Mouse (Mus musculus): ENCODE results near the gene Gm5485. TPM values are rescaled to one million over a fixed set of nuclear protein-coding genes. Genes with fewer than 3 reads are reported as not detected.

Gene Gm5485
- polyA plus RNA-seq (2012; rRNA removed) = 15.0 and 15.6 TPM in 2 replicates

- 16% methylated on average over 1 of the region's 1 CpGs for WGBS
- DNase-seq (ENCODE audit: low read depth, low spot score) = no peak
Observed at GRCm38 (mm10) chr16:48412246-48412645, at the start of gene Gm5485. Gm5485 (minus strand) TSS chr16:48412416.

DNA sequence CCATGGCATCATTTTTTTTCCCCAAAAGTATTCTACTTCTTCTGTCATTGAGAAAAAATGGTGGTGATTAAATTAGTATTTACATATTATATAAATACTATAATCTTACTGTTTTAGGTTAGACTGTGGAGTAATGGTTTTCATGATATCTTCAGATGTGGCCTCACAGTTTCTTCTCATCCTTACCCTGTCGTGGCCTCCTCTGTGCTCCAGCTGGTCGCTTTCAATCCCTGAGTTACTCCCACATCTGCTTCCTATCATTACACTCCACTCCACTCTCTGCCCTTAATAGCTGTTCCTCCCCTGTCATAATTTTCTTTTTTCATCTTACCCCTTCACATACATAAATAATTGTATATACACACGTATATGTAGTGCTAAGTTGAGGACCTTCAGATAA, 41.0 kb upstream of the Gm5485 start:
- 77% methylated on average over 3 of the region's 3 CpGs for WGBS
- no peak for DNase-seq (ENCODE audit: low read depth, low spot score)

GRCm38 (mm10) chr16:48446161-48446925, 34.1 kb upstream of the Gm5485 start:
- WGBS = 80% methylated on average over 8 of the region's 8 CpGs
- DNase-seq (ENCODE audit: low read depth, low spot score) = no peak

DNA sequence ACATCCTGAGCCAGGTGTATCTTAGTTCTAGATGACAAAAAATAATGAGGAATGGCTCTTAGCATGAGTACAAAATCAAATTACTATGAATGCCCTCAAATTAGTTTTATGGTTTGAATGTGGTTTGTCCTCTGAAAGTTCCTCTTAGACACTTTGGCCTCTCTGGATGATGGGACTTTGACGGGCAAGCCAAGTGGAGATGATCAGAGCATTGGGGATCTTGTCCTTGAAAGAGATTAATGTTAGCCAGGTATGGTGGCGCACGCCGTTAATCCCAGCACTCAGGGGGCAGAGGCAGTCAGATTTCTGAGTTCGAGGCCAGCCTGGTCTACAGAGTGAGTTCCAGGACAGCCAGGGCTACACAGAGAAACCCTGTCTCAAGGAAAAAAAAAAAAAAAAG, 32.4 kb upstream of the Gm5485 start:
- WGBS = 97% methylated on average over 5 of the region's 5 CpGs
- no peak for DNase-seq (ENCODE audit: low read depth, low spot score)

GRCm38 (mm10) chr16:48437476-48437875, 25.3 kb upstream of the Gm5485 start:
- no peak for DNase-seq (ENCODE audit: low read depth, low spot score)

DNA sequence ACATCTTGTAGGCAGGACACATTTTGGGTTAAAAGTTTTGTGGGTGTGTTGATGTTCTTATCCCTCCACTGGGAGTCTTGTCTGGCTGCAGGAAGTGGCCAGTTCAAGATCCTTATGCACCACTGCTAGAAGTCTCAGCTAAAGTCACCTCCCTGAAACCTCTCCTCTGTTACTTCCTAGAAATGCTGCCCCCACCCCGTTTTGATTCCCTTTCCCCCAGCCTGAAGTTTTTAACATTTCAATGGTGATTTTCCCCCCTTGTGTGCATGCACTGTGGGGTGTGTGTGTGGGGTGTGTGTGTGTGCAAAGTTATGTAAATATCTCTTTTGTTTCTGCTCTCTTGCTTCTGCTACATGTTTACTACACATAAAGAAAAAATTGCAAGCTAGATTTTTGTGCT, 23.2 kb upstream of the Gm5485 start:
- DNase-seq (ENCODE audit: low read depth, low spot score) = no peak
- WGBS = 29% methylated on average over 1 of the region's 1 CpGs

GRCm38 (mm10) chr16:48431027-48431426, 18.8 kb upstream of the Gm5485 start, which contains the start of gene Morc1:
Morc1 (plus strand) TSS chr16:48431237.
- WGBS = 97% methylated on average over 15 of the region's 15 CpGs
- DNase-seq (ENCODE audit: low read depth, low spot score) = no peak

GRCm38 (mm10) chr16:48429427-48429826, 17.2 kb upstream of the Gm5485 start:
- WGBS = 88% methylated on average over 1 of the region's 1 CpGs
- no peak for DNase-seq (ENCODE audit: low read depth, low spot score)

- 53% methylated on average over 4 of the region's 4 CpGs for WGBS
- no peak for DNase-seq (ENCODE audit: low read depth, low spot score)
Observed at GRCm38 (mm10) chr16:48424069-48424468, 11.9 kb upstream of the Gm5485 start.

DNA sequence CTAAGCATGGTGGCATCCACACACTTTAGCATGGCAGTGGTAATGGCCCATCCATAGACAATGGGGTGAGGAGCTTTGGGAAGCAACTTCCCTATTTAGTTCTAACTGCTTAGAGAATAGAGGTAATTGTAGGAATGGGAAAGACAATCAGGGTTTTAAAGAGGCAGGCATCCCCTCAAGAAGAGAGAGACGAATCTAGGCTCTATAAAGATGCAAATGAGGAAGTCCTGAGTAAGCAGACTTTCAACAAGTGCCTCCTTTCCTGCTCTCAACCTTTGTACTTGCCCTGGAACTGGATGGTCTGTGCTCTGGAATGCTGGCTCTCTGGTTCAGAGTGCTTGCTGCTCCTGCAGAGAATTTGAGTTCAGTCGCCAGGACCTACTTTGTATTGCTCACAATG, 10.3 kb upstream of the Gm5485 start:
- no peak for DNase-seq (ENCODE audit: low read depth, low spot score)

DNA sequence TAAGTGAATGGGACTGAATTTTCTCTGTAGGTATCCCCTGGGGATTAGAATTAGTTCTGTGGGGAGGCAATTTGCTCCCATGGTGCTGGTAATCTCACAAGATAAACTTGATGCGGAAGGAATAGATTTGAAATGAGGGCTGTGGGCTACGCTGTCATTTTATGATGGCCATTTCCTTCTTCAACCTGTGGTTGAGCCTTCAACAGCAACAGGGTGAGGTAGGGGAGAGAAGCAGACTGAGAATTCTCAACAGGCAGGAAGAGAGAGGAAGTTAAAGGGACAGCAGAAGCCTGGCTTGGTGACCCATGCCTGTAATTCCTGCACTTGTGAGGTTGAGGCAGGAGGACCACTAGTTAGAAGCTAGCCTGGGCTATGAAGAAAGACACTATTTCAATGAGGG, 6.8 kb upstream of the Gm5485 start:
- DNase-seq (ENCODE audit: low read depth, low spot score) = no peak
- 37% methylated on average over 2 of the region's 2 CpGs for WGBS

More for the DNA sequence above, 10.3 kb upstream of the Gm5485 start:
- WGBS = 21% methylated on average over 2 of the region's 2 CpGs

- DNase-seq (ENCODE audit: low read depth, low spot score) = no peak
- WGBS = 34% methylated on average over 3 of the region's 3 CpGs
Observed at GRCm38 (mm10) chr16:48418557-48418956, 6.3 kb upstream of the Gm5485 start.

DNA sequence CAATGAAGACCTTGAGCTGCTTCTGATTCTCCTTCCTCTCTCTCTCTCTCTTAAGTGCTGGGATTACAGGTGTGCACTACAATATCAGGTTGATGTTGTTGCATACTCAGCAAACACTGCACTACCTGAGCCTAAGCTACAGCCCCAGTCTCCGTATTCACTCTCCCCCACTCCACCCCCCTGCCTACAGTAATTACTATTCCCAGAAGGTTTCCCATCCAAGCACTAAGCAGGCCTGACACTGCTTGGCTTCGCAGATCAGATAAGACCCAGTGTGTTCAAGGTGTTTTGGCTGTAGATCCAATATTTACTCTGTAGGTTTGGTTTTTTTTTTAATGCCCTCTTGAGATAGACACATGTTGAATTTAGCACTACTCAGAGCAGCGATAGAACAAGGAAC, 2.1 kb downstream of the Gm5485 start:
- WGBS = 27% methylated on average over 3 of the region's 3 CpGs
- DNase-seq (ENCODE audit: low read depth, low spot score) = no peak

- WGBS = 13% methylated on average over 7 of the region's 7 CpGs
- no peak for DNase-seq (ENCODE audit: low read depth, low spot score)
Observed at GRCm38 (mm10) chr16:48409580-48409979, 2.6 kb downstream of the Gm5485 start.

GRCm38 (mm10) chr16:48405674-48406403, 6.4 kb downstream of the Gm5485 start:
- 44% methylated on average over 10 of the region's 10 CpGs for WGBS
- no peak for DNase-seq (ENCODE audit: low read depth, low spot score)

GRCm38 (mm10) chr16:48404009-48404408, 8.2 kb downstream of the Gm5485 start:
- DNase-seq (ENCODE audit: low read depth, low spot score) = no peak

DNA sequence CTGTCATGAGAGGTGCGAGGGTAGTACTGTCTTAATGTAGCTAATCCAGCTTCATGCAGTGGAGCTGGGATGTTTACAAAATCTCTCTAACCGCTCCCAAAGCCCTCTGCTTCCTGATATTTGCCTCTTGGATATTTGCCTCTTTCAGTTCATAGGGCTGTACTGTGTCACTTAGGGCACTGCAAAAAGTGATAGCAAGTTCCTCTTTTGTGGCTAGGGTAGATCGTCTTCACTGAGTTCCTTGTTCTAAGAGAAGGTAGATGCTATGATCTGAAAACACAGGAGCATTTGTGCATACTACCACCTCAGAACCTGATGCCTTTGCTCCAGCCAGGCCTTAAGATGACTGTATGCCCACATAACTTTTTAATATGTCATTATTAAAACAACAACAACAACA, 8.8 kb downstream of the Gm5485 start:
- WGBS = 17% methylated on average over 3 of the region's 3 CpGs
- no peak for DNase-seq (ENCODE audit: low read depth, low spot score)

GRCm38 (mm10) chr16:48402963-48403362, 9.3 kb downstream of the Gm5485 start:
- no peak for DNase-seq (ENCODE audit: low read depth, low spot score)
- 37% methylated on average over 4 of the region's 4 CpGs for WGBS

DNA sequence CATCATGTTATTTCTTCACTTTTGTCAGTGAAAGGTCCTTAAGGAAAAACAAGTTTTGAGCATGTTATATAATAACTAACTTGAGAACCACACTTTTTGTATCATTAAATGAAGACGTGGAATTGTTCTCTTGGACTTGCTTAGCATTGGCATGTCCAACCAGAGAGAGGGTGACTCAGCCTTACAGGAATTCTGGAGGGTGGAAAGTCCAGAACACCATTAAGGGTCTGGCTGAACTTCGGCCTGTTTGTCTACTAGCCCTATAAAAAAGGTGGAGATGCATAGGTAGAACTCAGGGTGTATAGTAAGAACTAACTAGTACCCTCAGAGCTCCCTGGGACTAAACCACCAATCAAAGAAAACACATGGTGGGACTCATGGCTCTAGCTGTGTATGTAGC, 16.9 kb downstream of the Gm5485 start:
- WGBS = 31% methylated on average over 2 of the region's 2 CpGs
- no peak for DNase-seq (ENCODE audit: low read depth, low spot score)

DNA sequence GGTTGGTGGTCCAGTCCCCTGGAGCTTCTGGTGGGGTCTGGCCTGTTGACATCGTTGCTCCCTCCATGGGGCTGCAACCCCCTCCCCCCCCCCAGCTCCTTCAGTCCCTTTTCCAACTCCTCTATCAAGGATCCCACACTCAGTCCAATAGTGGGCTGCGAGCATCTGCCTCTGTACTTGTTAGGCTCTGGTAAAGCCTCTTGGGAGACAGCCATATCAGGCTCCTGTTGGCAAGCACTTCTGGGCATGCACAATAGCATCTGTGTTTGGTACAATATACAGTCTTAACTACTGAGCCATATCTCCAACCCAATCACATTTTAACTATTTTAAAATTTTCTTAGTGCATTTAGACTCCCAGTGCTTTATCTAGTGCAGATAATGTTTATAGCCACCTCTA, 25.2 kb downstream of the Gm5485 start:
- 81% methylated on average over 2 of the region's 2 CpGs for WGBS
- DNase-seq (ENCODE audit: low read depth, low spot score) = no peak

GRCm38 (mm10) chr16:48383582-48384257, 28.5 kb downstream of the Gm5485 start:
- WGBS = 89% methylated on average over 3 of the region's 3 CpGs

More at GRCm38 (mm10) chr16:48383582-48384257, 28.5 kb downstream of the Gm5485 start:
- DNase-seq (ENCODE audit: low read depth, low spot score) = no peak

Data from large intestine, adult 2 months (tissue).